Mouse (Mus musculus) midbrain, embryonic 10.5 days (tissue): Measurements from ENCODE around the gene Hsp90b1. TPM values are rescaled to one million over a fixed set of nuclear protein-coding genes. Genes with fewer than 3 reads are reported as not detected.
"Not testable (repeated sequence)": the region's sequence is repeated elsewhere in the genome, so short reads cannot be mapped to it uniquely, and the experiment has no call there.

ENCODE experiments used
- DNase-seq: peaks from one replicate; pipeline ENCODE4 v3.0.0-alpha.2; 2017; ENCODE audit warnings: low spot score
- H3K27ac ChIP-seq: fragments of 300-500 bp; sonication (generic); replicated peaks from 2 replicates; pipeline ENCODE4 v1.5.1; 2016; ENCODE audit warnings: mild to moderate bottlenecking
- H3K27me3 ChIP-seq: fragments of 300-500 bp; sonication (generic); 2 replicates; pipeline ENCODE4 v1.6.1; 2016; ENCODE audit warnings: low read depth, mild to moderate bottlenecking; ENCODE audit not compliant: poor library complexity, severe bottlenecking
- H3K36me3 ChIP-seq: fragments of 300-500 bp; sonication (generic); 2 replicates; pipeline ENCODE4 v1.6.1; 2016; ENCODE audit warnings: mild to moderate bottlenecking, moderate library complexity
- H3K4me1 ChIP-seq: fragments of 300-500 bp; sonication (generic); 2 replicates; pipeline ENCODE4 v1.6.1; 2016
- H3K4me3 ChIP-seq: fragments of 300-500 bp; sonication (generic); 2 replicates; pipeline ENCODE4 v1.5.1; 2016; ENCODE audit warnings: mild to moderate bottlenecking, moderate library complexity
- H3K9me3 ChIP-seq: fragments of 300-500 bp; sonication (generic); replicated peaks from 2 replicates; pipeline ENCODE4 v1.6.1; 2016; ENCODE audit warnings: mild to moderate bottlenecking
- WGBS: fragments of 180-500 bp; shearing (Covaris S2); methylation state at CpG from one replicate; pipeline ENCODE4 v1.1.7; 2016; 5-methylcytosine and 5-hydroxymethylcytosine counted together
- microRNA-seq: library from miRNA; unstranded; fragments of <30 nt; microRNA quantifications from one replicate; pipeline ENCODE4, GENCODE M21; 2017
- polyA plus RNA-seq: library from polyadenylated mRNA; unstranded; fragments of >200 nt; fragmentation: Nextera tagmentation; extraction: Ambion mirVana; gene quantifications from 2 replicates; pipeline ENCODE4 v1.2.1, GENCODE M21; 2016

The Hsp90b1 gene
- polyA plus RNA-seq, 1 experiment from 2014 or later: 591 TPM

GRCm38 (mm10) chr10:86704141-86704540, 1.2 kb downstream of the Hsp90b1 start:
- H3K4me1 ChIP-seq: peaks cover 61% of the 10 kb centered on the region
- peaks cover 52% of the 10 kb centered on the region for H3K36me3 ChIP-seq
- peak overlapping the region; percentile 92 for H3K4me3 ChIP-seq
- no peaks in the 10 kb centered on the region for H3K9me3 ChIP-seq
- DNase-seq: no peak
- peak overlapping the region; percentile 92 for H3K27ac ChIP-seq
- H3K27me3 ChIP-seq: no peaks in the 10 kb centered on the region
- WGBS: 10% methylated on average over 8 of the region's 8 CpGs

- H3K36me3 ChIP-seq: peaks cover 59% of the 10 kb centered on the region
- 78% methylated on average over 4 of the region's 4 CpGs for WGBS
- no peaks in the 10 kb centered on the region for H3K9me3 ChIP-seq
- peaks cover 63% of the 10 kb centered on the region for H3K4me1 ChIP-seq
- no peak overlapping the region for H3K27ac ChIP-seq
- H3K4me3 ChIP-seq: peak overlapping the region; percentile 92
- no peaks in the 10 kb centered on the region for H3K27me3 ChIP-seq
- DNase-seq: no peak
Measured at GRCm38 (mm10) chr10:86703375-86703774, 1.9 kb downstream of the Hsp90b1 start.

GRCm38 (mm10) chr10:86702312-86702920, 2.9 kb downstream of the Hsp90b1 start:
- Histone ChIP-seq H3K4me1 (peaks cover 63% of the 10 kb centered on the region), H3K27ac (no peak overlapping the region), H3K36me3 (peaks cover 69% of the 10 kb centered on the region), H3K27me3 (no peaks in the 10 kb centered on the region), H3K4me3 (peak overlapping the region; percentile 92), H3K9me3 (no peaks in the 10 kb centered on the region)
- no peak for DNase-seq
- WGBS: 66% methylated on average over 4 of the region's 4 CpGs

GRCm38 (mm10) chr10:86700973-86701372, 4.3 kb downstream of the Hsp90b1 start:
- Histone ChIP-seq H3K27ac (no peak overlapping the region), H3K4me1 (peaks cover 53% of the 10 kb centered on the region), H3K4me3 (peak overlapping the region; percentile 18)

GRCm38 (mm10) chr10:86700251-86700650, 5.1 kb downstream of the Hsp90b1 start:
- no peaks in the 10 kb centered on the region for H3K27me3 ChIP-seq
- H3K9me3 ChIP-seq: no peaks in the 10 kb centered on the region
- peak overlapping the region; percentile 18; the same call in 1 of the 2 replicates for H3K4me3 ChIP-seq
- no peak overlapping the region for H3K27ac ChIP-seq
- H3K4me1 ChIP-seq: peaks cover 53% of the 10 kb centered on the region
- 84% methylated on average over 3 of the region's 3 CpGs for WGBS
- peaks cover 90% of the 10 kb centered on the region for H3K36me3 ChIP-seq
- DNase-seq: no peak

More at GRCm38 (mm10) chr10:86700973-86701372, 4.3 kb downstream of the Hsp90b1 start:
- 81% methylated on average over 3 of the region's 3 CpGs for WGBS
- DNase-seq: no peak
- Histone ChIP-seq H3K27me3 (no peaks in the 10 kb centered on the region), H3K9me3 (no peaks in the 10 kb centered on the region), H3K36me3 (peaks cover 83% of the 10 kb centered on the region)

- not testable (repeated sequence) for DNase-seq, H3K9me3 ChIP-seq, H3K27me3 ChIP-seq, H3K4me1 ChIP-seq
- peak overlapping the region; percentile 95 for H3K27ac ChIP-seq
- H3K36me3 ChIP-seq: peaks cover 17% of the 10 kb centered on the region
- WGBS: 33% methylated on average over 9 of the region's 9 CpGs
- peak overlapping the region; percentile 78 for H3K4me3 ChIP-seq
Measured at GRCm38 (mm10) chr10:86686017-86686360, 19.3 kb downstream of the Hsp90b1 start.

- H3K27ac ChIP-seq: peak overlapping the region; percentile 95
- H3K27me3 ChIP-seq, H3K9me3 ChIP-seq, H3K4me1 ChIP-seq: not testable (repeated sequence)
- H3K36me3 ChIP-seq: peaks cover 11% of the 10 kb centered on the region
- WGBS: under 1% methylated on average over 52 of the region's 53 CpGs
- peak overlapping the region; percentile 78 for H3K4me3 ChIP-seq
- peak; percentile 87 for DNase-seq
Measured at GRCm38 (mm10) chr10:86685179-86686016, 19.9 kb downstream of the Hsp90b1 start.

- H3K36me3 ChIP-seq, H3K27me3 ChIP-seq, H3K4me1 ChIP-seq, H3K9me3 ChIP-seq, DNase-seq: not testable (repeated sequence)
- Histone ChIP-seq H3K27ac (peak overlapping the region; percentile 95), H3K4me3 (peak overlapping the region; percentile 78)
- WGBS: 44% methylated on average over 2 of the region's 2 CpGs
Measured at GRCm38 (mm10) chr10:86684797-86685178, 20.5 kb downstream of the Hsp90b1 start.

- WGBS: 88% methylated on average over 4 of the region's 4 CpGs
- H3K4me1 ChIP-seq, H3K36me3 ChIP-seq, DNase-seq, H3K27ac ChIP-seq, H3K9me3 ChIP-seq, H3K4me3 ChIP-seq, H3K27me3 ChIP-seq: not testable (repeated sequence)
Measured at GRCm38 (mm10) chr10:86670550-86670949, 34.8 kb downstream of the Hsp90b1 start.

Small RNAs within 50 kb of the gene (microRNA-seq; reads per million reads assigned to microRNA genes)
- 5.1 reads per million, percentile 12 among the genes with 10 or more reads in this experiment for gene Gm25745

Other genes with a start within 250 kb of the Hsp90b1 start
- 3.0 and 5.3 TPM in 2 replicates for gene Syn3, start 206.6 kb downstream of the Hsp90b1 start, polyA plus RNA-seq
- 3.3 and 4.0 TPM in 2 replicates for gene Ttc41, start 302 bp upstream of the Hsp90b1 start, polyA plus RNA-seq
- not detected in 2 replicates for gene Gm49358, start 58.5 kb upstream of the Hsp90b1 start, polyA plus RNA-seq
- gene Nt5dc3, start 73.5 kb upstream of the Hsp90b1 start, polyA plus RNA-seq: 0.67 and 0.72 TPM in 2 replicates